Mouse (Mus musculus) lung, postnatal 0 days (tissue): Measurements from ENCODE around the gene Pou6f2. TPM values are rescaled to one million over a fixed set of nuclear protein-coding genes. Genes with fewer than 3 reads are reported as not detected.

Experiments used
- ATAC-seq: fragments of 200-750 bp; cut with Nextera tagmentation; 2 replicates; pipeline ENCODE4 v1.8.0; 2017; ENCODE audit warnings: moderate library complexity
- DNase-seq: peaks from one replicate; pipeline ENCODE4 v3.0.0-alpha.2; 2016; ENCODE audit warnings: low spot score
- H3K27ac ChIP-seq: fragments of 300-500 bp; sonication (generic); 2 replicates; pipeline ENCODE4 v1.5.1; 2014; ENCODE audit warnings: antibody characterized with exemption, mild to moderate bottlenecking, low read length, mixed read lengths
- H3K27me3 ChIP-seq: fragments of 300-500 bp; sonication (generic); replicated peaks from 2 replicates; pipeline ENCODE4 v1.6.1; 2014; ENCODE audit warnings: low read length, mixed read lengths; ENCODE audit not compliant: insufficient read depth
- H3K36me3 ChIP-seq: fragments of 300-500 bp; sonication (generic); 2 replicates; pipeline ENCODE4 v1.6.1; 2014; ENCODE audit warnings: low read length, mixed read lengths; ENCODE audit not compliant: insufficient read depth
- H3K4me1 ChIP-seq: fragments of 300-500 bp; sonication (generic); 2 replicates; pipeline ENCODE4 v1.6.1; 2014; ENCODE audit warnings: antibody characterized with exemption, low read depth, low read length, mixed read lengths; ENCODE audit not compliant: insufficient read depth
- H3K4me2 ChIP-seq: fragments of 300-500 bp; sonication (generic); replicated peaks from 2 replicates; pipeline ENCODE4 v1.6.1; 2014; ENCODE audit warnings: low read depth, mild to moderate bottlenecking, low read length, moderate library complexity, mixed read lengths
- H3K4me3 ChIP-seq: fragments of 300-500 bp; sonication (generic); 2 replicates; pipeline ENCODE4 v1.5.1; 2014; ENCODE audit warnings: low read depth, low read length
- H3K9ac ChIP-seq: fragments of 300-500 bp; sonication (generic); replicated peaks from 2 replicates; pipeline ENCODE4 v1.6.1; 2014; ENCODE audit warnings: low read depth, mild to moderate bottlenecking
- H3K9me3 ChIP-seq: fragments of 300-500 bp; sonication (generic); 2 replicates; pipeline ENCODE4 v1.6.1; 2016; ENCODE audit warnings: low read length, mixed read lengths
- CTCF ChIP-seq: IDR thresholded peaks from 2 replicates; pipeline ENCODE4 v1.5.1; 2016; ENCODE audit warnings: antibody characterized with exemption, mild to moderate bottlenecking
- EP300 ChIP-seq: IDR thresholded peaks from 2 replicates; pipeline ENCODE4 v1.6.1; 2016; ENCODE audit warnings: antibody characterized with exemption, mild to moderate bottlenecking, control low read depth
- WGBS: fragments of 180-500 bp; shearing (Covaris S2); extraction: QIAGEN DNeasy Blood & Tissue Kit; methylation state at CpG from one replicate; pipeline ENCODE4 v1.1.7; 2014; 5-methylcytosine and 5-hydroxymethylcytosine counted together
- polyA plus RNA-seq: library from polyadenylated mRNA; unstranded; fragments of >200 nt; fragmentation: Nextera tagmentation; extraction: Ambion mirVana; gene quantifications from 2 replicates; pipeline ENCODE4 v1.2.1, GENCODE M21; 2015

The Pou6f2 gene
- polyA plus RNA-seq, 1 experiment from 2014 or later = not detected

DNA sequence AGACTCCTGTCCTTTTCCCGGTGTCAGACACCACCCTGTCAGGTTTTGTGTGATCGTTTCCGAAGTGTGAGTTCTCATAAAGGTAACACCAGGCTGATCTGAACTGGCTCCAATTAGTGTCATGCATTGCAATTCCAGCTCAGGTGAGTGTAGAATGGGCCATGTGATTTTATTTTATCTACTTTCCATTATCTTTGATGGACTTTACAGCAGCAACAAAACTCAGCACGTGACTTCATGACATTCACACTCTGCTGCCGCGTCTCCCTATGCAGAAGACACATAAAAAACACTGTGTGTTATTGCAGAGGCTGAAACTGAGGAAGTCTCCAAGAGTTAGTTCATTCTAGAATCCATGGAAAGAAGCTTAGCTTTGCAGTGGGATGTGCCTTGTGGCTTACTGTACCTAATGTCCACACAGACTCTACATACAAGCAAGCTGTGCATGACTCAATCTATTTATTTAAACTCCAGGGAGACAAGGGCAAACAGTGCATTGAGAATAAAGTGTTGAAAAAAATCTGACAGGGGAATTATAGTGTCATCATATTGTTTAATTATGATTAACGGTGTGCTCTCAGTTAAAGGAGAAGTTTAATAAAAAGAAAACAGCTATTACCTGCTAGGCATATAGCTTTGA lies 90.9 kb downstream of the Pou6f2 start:
- Histone ChIP-seq H3K36me3 (no peaks in the 10 kb centered on the region), H3K4me2 (no peak overlapping the region), H3K27me3 (no peaks in the 10 kb centered on the region), H3K27ac (no peak overlapping the region), H3K4me3 (no peak overlapping the region), H3K9me3 (no peaks in the 10 kb centered on the region), H3K9ac (no peak overlapping the region), H3K4me1 (no peaks in the 10 kb centered on the region)
- DNase-seq (no peak), ATAC-seq (no peak)
- WGBS = 76% methylated on average over 7 of the region's 7 CpGs
- TF ChIP-seq CTCF (no peak), EP300 (no peak)

DNA sequence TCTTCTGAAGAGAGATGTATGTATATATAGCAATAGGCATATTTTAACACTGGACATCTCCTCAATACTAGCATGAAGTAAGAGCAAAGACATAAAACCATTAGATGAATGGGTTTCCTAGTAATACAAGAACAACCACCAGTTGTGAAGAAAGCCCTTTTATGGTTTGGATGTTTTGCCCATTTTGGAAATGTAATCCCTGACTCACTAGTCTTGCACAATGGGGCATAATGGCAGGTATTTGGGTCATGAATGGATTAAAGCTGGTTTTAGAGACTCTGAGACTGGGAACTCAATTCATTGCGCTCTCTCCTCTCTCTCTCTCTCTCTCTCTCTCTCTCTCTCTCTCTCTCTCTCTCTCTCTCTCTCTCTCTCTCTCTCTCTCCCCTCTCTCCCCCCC lies 97.5 kb downstream of the Pou6f2 start:
- WGBS = 92% methylated on average over 1 of the region's 1 CpGs
- H3K4me1 ChIP-seq = no peaks in the 10 kb centered on the region
- TF ChIP-seq CTCF (no peak), EP300 (no peak)
- no peaks in the 10 kb centered on the region for H3K27me3 ChIP-seq
- H3K4me2 ChIP-seq = no peak overlapping the region
- DNase-seq = no peak
- no peak for ATAC-seq
- no peaks in the 10 kb centered on the region for H3K36me3 ChIP-seq
- no peak overlapping the region for H3K4me3 ChIP-seq
- no peak overlapping the region for H3K27ac ChIP-seq
- H3K9ac ChIP-seq = no peak overlapping the region
- no peaks in the 10 kb centered on the region for H3K9me3 ChIP-seq

DNA sequence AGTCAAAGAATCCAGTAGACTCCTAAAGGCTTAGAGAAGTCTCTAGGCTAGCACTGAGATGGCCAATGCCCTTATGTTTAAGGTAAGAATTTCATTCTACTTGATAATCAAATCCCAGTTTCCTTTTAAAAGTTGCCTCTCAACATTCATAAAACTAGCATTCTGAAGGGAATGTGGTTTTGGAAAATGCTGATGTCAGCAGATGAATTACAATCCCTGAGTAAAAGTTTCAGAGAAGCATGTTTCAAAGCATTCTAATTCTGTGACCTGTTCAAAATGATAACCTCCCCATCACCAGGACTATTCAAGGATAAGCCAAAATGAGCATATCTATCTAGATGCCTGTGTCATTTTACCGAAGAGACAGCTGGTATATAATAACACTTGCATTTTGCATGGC lies 104.0 kb downstream of the Pou6f2 start:
- H3K9ac ChIP-seq = no peak overlapping the region
- DNase-seq (no peak), ATAC-seq (no peak)
- H3K27me3 ChIP-seq = no peaks in the 10 kb centered on the region
- H3K4me2 ChIP-seq = no peak overlapping the region
- no peaks in the 10 kb centered on the region for H3K4me1 ChIP-seq
- H3K27ac ChIP-seq = no peak overlapping the region
- H3K9me3 ChIP-seq = no peaks in the 10 kb centered on the region
- WGBS = 86% methylated on average over 1 of the region's 1 CpGs
- H3K36me3 ChIP-seq = no peaks in the 10 kb centered on the region
- H3K4me3 ChIP-seq = no peak overlapping the region
- TF ChIP-seq EP300 (no peak), CTCF (no peak)

DNA sequence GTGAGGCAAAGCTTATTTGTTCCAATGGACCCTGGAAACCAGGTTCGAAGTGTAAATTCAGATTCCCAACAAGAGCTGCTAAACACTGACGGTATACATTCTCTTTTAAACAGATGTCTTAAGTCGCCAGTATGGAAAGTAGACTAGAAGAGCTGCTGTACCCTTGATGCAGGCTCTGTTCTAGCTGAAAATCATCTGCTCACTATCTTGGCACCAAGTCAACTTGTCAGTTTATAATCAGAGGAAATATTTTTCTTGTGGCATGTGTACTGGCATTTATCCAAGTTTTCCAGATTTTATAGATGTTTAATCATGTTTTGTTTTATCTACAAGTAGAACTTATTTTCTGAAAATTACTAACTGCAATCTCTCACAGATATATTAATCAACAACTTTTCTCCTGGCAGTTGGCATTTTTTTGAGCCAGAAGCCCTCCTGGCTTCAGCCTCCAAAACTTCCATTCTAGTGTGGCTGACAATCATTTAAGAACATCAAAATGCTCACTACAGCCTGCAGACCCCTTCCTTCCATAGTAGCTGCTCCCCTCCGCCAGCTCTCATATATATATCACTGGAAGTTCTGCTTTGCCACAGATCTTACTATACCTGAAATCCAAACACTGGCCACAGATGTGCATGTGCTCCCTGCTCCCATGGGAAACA lies 107.1 kb downstream of the Pou6f2 start:
- Histone ChIP-seq H3K4me1 (no peaks in the 10 kb centered on the region), H3K36me3 (no peaks in the 10 kb centered on the region), H3K27me3 (no peaks in the 10 kb centered on the region), H3K4me3 (no peak overlapping the region), H3K9me3 (no peaks in the 10 kb centered on the region), H3K9ac (no peak overlapping the region), H3K4me2 (no peak overlapping the region), H3K27ac (no peak overlapping the region)
- ATAC-seq (no peak), DNase-seq (no peak)
- no peak for TF ChIP-seq EP300
- no peak for TF ChIP-seq CTCF
- 46% methylated on average over 4 of the region's 4 CpGs for WGBS

GRCm38 (mm10) chr13:18287536-18287935 lies 110.0 kb downstream of the Pou6f2 start:
- DNase-seq (no peak), ATAC-seq (no peak)
- WGBS = 74% methylated on average over 7 of the region's 7 CpGs
- Histone ChIP-seq H3K4me3 (no peak overlapping the region), H3K36me3 (no peaks in the 10 kb centered on the region), H3K27me3 (no peaks in the 10 kb centered on the region), H3K4me1 (no peaks in the 10 kb centered on the region), H3K27ac (no peak overlapping the region), H3K9ac (no peak overlapping the region), H3K4me2 (no peak overlapping the region), H3K9me3 (no peaks in the 10 kb centered on the region)
- no peak for TF ChIP-seq CTCF
- TF ChIP-seq EP300 = no peak

DNA sequence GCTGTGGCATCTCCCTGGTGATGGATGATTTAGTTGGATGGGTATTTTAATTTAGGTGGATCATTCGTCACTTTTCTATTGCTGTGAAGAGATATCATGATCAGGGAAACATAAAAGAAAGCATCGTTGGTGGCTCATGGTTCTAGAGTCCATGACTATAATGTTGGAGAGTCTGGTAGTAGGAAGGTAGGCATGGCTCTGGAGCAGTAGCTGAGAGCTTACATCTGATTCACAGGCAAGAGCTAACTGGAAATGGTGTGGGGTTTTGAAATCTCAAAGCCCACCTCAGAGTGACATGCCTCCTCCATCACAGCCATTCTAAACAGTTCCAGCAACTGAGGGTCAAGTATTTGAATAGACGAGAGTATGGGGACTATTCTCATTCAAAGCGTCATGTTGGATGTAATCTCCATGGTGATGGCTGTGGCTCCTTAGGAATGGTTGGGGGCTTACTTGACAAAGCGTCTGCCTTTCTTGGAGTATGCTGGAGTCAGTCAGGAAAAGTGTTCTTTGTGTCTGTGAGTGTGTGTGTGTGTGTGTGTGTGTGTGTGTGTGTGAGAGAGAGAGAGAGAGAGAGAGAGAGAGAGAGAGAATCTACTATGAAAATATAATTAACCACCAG lies 115.0 kb downstream of the Pou6f2 start:
- H3K4me2 ChIP-seq = no peak overlapping the region
- WGBS = 62% methylated on average over 5 of the region's 5 CpGs
- H3K9me3 ChIP-seq = no peaks in the 10 kb centered on the region
- DNase-seq = no peak
- H3K4me1 ChIP-seq = no peaks in the 10 kb centered on the region
- no peak for TF ChIP-seq EP300
- no peak for TF ChIP-seq CTCF
- H3K4me3 ChIP-seq = no peak overlapping the region
- no peak for ATAC-seq
- H3K27ac ChIP-seq = no peak overlapping the region
- no peak overlapping the region for H3K9ac ChIP-seq
- H3K36me3 ChIP-seq = no peaks in the 10 kb centered on the region
- no peaks in the 10 kb centered on the region for H3K27me3 ChIP-seq
